Mouse (Mus musculus) lung, embryonic 16.5 days (tissue): Measurements from ENCODE around the gene Fam19a3. TPM values are rescaled to one million over a fixed set of nuclear protein-coding genes. Genes with fewer than 3 reads are reported as not detected.
"Not testable (repeated sequence)": the region's sequence is repeated elsewhere in the genome, so short reads cannot be mapped to it uniquely, and the experiment has no call there.

Source experiments
- ATAC-seq: fragments of 200-750 bp; cut with Nextera tagmentation; 2 replicates; pipeline ENCODE4 v1.8.0; 2017; ENCODE audit warnings: low read depth, mild to moderate bottlenecking, moderate library complexity
- H3K27ac ChIP-seq: fragments of 300-500 bp; sonication (generic); 2 replicates; pipeline ENCODE4 v1.5.1; 2014; ENCODE audit warnings: mild to moderate bottlenecking, control low read depth, low read length
- H3K27me3 ChIP-seq: fragments of 300-500 bp; sonication (generic); 2 replicates; pipeline ENCODE4 v1.6.1; 2014; ENCODE audit warnings: low read depth, low read length, mixed read lengths; ENCODE audit not compliant: control insufficient read depth, insufficient read depth
- H3K36me3 ChIP-seq: fragments of 300-500 bp; sonication (generic); 2 replicates; pipeline ENCODE4 v1.6.1; 2014; ENCODE audit warnings: low read length; ENCODE audit not compliant: control insufficient read depth, insufficient read depth
- H3K4me1 ChIP-seq: fragments of 300-500 bp; sonication (generic); replicated peaks from 2 replicates; pipeline ENCODE4 v1.6.1; 2014; ENCODE audit warnings: low read length, mixed read lengths; ENCODE audit not compliant: control insufficient read depth, insufficient read depth
- H3K4me2 ChIP-seq: fragments of 300-500 bp; sonication (generic); 2 replicates; pipeline ENCODE4 v1.6.1; 2014; ENCODE audit warnings: low read depth, low read length, control low read depth
- H3K4me3 ChIP-seq: fragments of 300-500 bp; sonication (generic); 2 replicates; pipeline ENCODE4 v1.5.1; 2014; ENCODE audit warnings: mild to moderate bottlenecking, low read length, control low read depth
- H3K9ac ChIP-seq: fragments of 300-500 bp; sonication (generic); 2 replicates; pipeline ENCODE4 v1.6.1; 2014; ENCODE audit warnings: low read length, control low read depth
- H3K9me3 ChIP-seq: fragments of 300-500 bp; sonication (generic); 2 replicates; pipeline ENCODE4 v1.6.1; 2016; ENCODE audit warnings: low read length; ENCODE audit not compliant: control insufficient read depth
- WGBS: fragments of 180-500 bp; shearing (Covaris S2); extraction: QIAGEN DNeasy Blood & Tissue Kit; methylation state at CpG from one replicate; pipeline ENCODE4 v1.1.7; 2014; 5-methylcytosine and 5-hydroxymethylcytosine counted together
- polyA plus RNA-seq: library from polyadenylated mRNA; unstranded; fragments of >200 nt; fragmentation: Nextera tagmentation; extraction: Ambion mirVana; gene quantifications from 2 replicates; pipeline ENCODE4 v1.2.1, GENCODE M21; 2015

Gene Fam19a3
- polyA plus RNA-seq, 1 experiment from 2014 or later: 0.08 TPM

GRCm38 (mm10) chr3:104773301-104773700 is 8.3 kb downstream of the Fam19a3 start:
- WGBS: 82% methylated on average over 7 of the region's 7 CpGs
- Histone ChIP-seq H3K4me3 (no peak overlapping the region), H3K27ac (no peak overlapping the region), H3K9me3 (no peaks in the 10 kb centered on the region), H3K36me3 (no peaks in the 10 kb centered on the region), H3K27me3 (peaks cover 22% of the 10 kb centered on the region), H3K4me1 (no peaks in the 10 kb centered on the region; the same call in 1 of the 2 replicates), H3K4me2 (no peak overlapping the region), H3K9ac (no peak overlapping the region)
- no peak for ATAC-seq

GRCm38 (mm10) chr3:104771460-104771859 is 10.2 kb downstream of the Fam19a3 start:
- Histone ChIP-seq H3K4me1 (no peaks in the 10 kb centered on the region), H3K9ac (no peak overlapping the region), H3K4me2 (no peak overlapping the region), H3K4me3 (no peak overlapping the region), H3K27me3 (peaks cover 5% of the 10 kb centered on the region), H3K27ac (no peak overlapping the region), H3K9me3 (no peaks in the 10 kb centered on the region), H3K36me3 (no peaks in the 10 kb centered on the region)
- WGBS: 52% methylated on average over 6 of the region's 6 CpGs
- no peak for ATAC-seq

- Histone ChIP-seq H3K27ac (no peak overlapping the region), H3K9me3 (no peaks in the 10 kb centered on the region), H3K36me3 (no peaks in the 10 kb centered on the region), H3K9ac (no peak overlapping the region), H3K4me2 (no peak overlapping the region), H3K4me3 (no peak overlapping the region), H3K27me3 (peaks cover 3% of the 10 kb centered on the region; the same call in 1 of the 2 replicates), H3K4me1 (no peaks in the 10 kb centered on the region)
- no peak for ATAC-seq
- 41% methylated on average over 3 of the region's 3 CpGs for WGBS
Measured at GRCm38 (mm10) chr3:104770918-104771317, 10.7 kb downstream of the Fam19a3 start.

- H3K9ac ChIP-seq: no peak overlapping the region
- no peaks in the 10 kb centered on the region for H3K9me3 ChIP-seq
- no peak overlapping the region for H3K27ac ChIP-seq
- ATAC-seq: no peak
- H3K4me2 ChIP-seq: no peak overlapping the region
- no peaks in the 10 kb centered on the region for H3K4me1 ChIP-seq
- H3K4me3 ChIP-seq: no peak overlapping the region
- H3K27me3 ChIP-seq: no peaks in the 10 kb centered on the region
- 46% methylated on average over 10 of the region's 10 CpGs for WGBS
- H3K36me3 ChIP-seq: no peaks in the 10 kb centered on the region
Measured at GRCm38 (mm10) chr3:104770035-104770434, 11.6 kb downstream of the Fam19a3 start.

- 53% methylated on average over 3 of the region's 3 CpGs for WGBS
- ATAC-seq: no peak
- no peaks in the 10 kb centered on the region for H3K36me3 ChIP-seq
- H3K9me3 ChIP-seq: no peaks in the 10 kb centered on the region
- no peak overlapping the region for H3K27ac ChIP-seq
- H3K4me3 ChIP-seq: no peak overlapping the region
- H3K4me1 ChIP-seq: no peaks in the 10 kb centered on the region
- H3K4me2 ChIP-seq: no peak overlapping the region
- H3K9ac ChIP-seq: no peak overlapping the region
- no peaks in the 10 kb centered on the region for H3K27me3 ChIP-seq
Measured at GRCm38 (mm10) chr3:104769135-104769534, 12.5 kb downstream of the Fam19a3 start.

GRCm38 (mm10) chr3:104767716-104768115 is 13.9 kb downstream of the Fam19a3 start:
- no peak for ATAC-seq
- Histone ChIP-seq H3K9ac (no peak overlapping the region), H3K4me3 (no peak overlapping the region), H3K4me2 (no peak overlapping the region), H3K27me3 (no peaks in the 10 kb centered on the region), H3K9me3 (no peaks in the 10 kb centered on the region), H3K27ac (no peak overlapping the region), H3K36me3 (no peaks in the 10 kb centered on the region), H3K4me1 (no peaks in the 10 kb centered on the region)
- 65% methylated on average over 4 of the region's 4 CpGs for WGBS

- Histone ChIP-seq H3K4me3 (no peak overlapping the region), H3K9me3 (no peaks in the 10 kb centered on the region), H3K27ac (no peak overlapping the region), H3K4me1 (no peaks in the 10 kb centered on the region), H3K36me3 (no peaks in the 10 kb centered on the region), H3K9ac (no peak overlapping the region), H3K4me2 (no peak overlapping the region), H3K27me3 (no peaks in the 10 kb centered on the region)
- ATAC-seq: no peak
- 65% methylated on average over 2 of the region's 2 CpGs for WGBS
Measured at GRCm38 (mm10) chr3:104767141-104767540, 14.5 kb downstream of the Fam19a3 start.

- no peaks in the 10 kb centered on the region for H3K36me3 ChIP-seq
- no peaks in the 10 kb centered on the region for H3K9me3 ChIP-seq
- H3K4me3 ChIP-seq: no peak overlapping the region
- no peak overlapping the region for H3K4me2 ChIP-seq
- H3K27me3 ChIP-seq: no peaks in the 10 kb centered on the region
- no peak for ATAC-seq
- no peaks in the 10 kb centered on the region for H3K4me1 ChIP-seq
- no peak overlapping the region for H3K27ac ChIP-seq
- 21% methylated on average over 4 of the region's 4 CpGs for WGBS
- H3K9ac ChIP-seq: no peak overlapping the region
Measured at GRCm38 (mm10) chr3:104765021-104765420, 16.6 kb downstream of the Fam19a3 start.

GRCm38 (mm10) chr3:104762103-104762863 is 19.4 kb downstream of the Fam19a3 start:
- H3K36me3 ChIP-seq, H3K27me3 ChIP-seq, H3K4me1 ChIP-seq, H3K9ac ChIP-seq, H3K4me2 ChIP-seq, H3K9me3 ChIP-seq, H3K27ac ChIP-seq, ATAC-seq, H3K4me3 ChIP-seq: not testable (repeated sequence)
- whole genome bisulfite sequencing: 19% methylated on average over 19 of the region's 20 CpGs
